Mouse (Mus musculus) forebrain, embryonic 15.5 days (tissue): ENCODE measurements around the gene Prss33. TPM values are rescaled to one million over a fixed set of nuclear protein-coding genes. Genes with fewer than 3 reads are reported as not detected.

Experiments
- ATAC-seq: fragments of 200-750 bp; cut with Nextera tagmentation; replicated peaks from 2 replicates; pipeline ENCODE4 v1.8.0; 2017; ENCODE audit warnings: mild to moderate bottlenecking, moderate TSS enrichment, moderate library complexity
- H3K27ac ChIP-seq: fragments of 300-500 bp; sonication (generic); replicated peaks from 2 replicates; pipeline ENCODE4 v1.5.1; 2015; ENCODE audit warnings: mild to moderate bottlenecking, inconsistent platforms
- H3K27me3 ChIP-seq: fragments of 300-500 bp; sonication (generic); 2 replicates; pipeline ENCODE4 v1.6.1; 2015; ENCODE audit warnings: inconsistent platforms
- H3K36me3 ChIP-seq: fragments of 300-500 bp; sonication (generic); 2 replicates; pipeline ENCODE4 v1.6.1; 2015; ENCODE audit warnings: mild to moderate bottlenecking, inconsistent platforms
- H3K4me1 ChIP-seq: fragments of 300-500 bp; sonication (generic); 2 replicates; pipeline ENCODE4 v1.6.1; 2015; ENCODE audit warnings: inconsistent platforms
- H3K4me2 ChIP-seq: fragments of 300-500 bp; sonication (generic); replicated peaks from 2 replicates; pipeline ENCODE4 v1.6.1; 2015; ENCODE audit warnings: mild to moderate bottlenecking, inconsistent platforms
- H3K4me3 ChIP-seq: fragments of 300-500 bp; sonication (generic); 2 replicates; pipeline ENCODE4 v1.5.1; 2015; ENCODE audit warnings: mild to moderate bottlenecking, inconsistent platforms
- H3K9ac ChIP-seq: fragments of 300-500 bp; sonication (generic); replicated peaks from 2 replicates; pipeline ENCODE4 v1.6.1; 2015; ENCODE audit warnings: mild to moderate bottlenecking, inconsistent platforms
- H3K9me3 ChIP-seq: fragments of 300-500 bp; sonication (generic); 2 replicates; pipeline ENCODE4 v1.6.1; 2016; ENCODE audit warnings: inconsistent platforms
- WGBS: fragments of 180-500 bp; shearing (Covaris S2); methylation state at CpG from one replicate; pipeline ENCODE4 v1.1.7; 2015; ENCODE audit warnings: mixed read lengths; 5-methylcytosine and 5-hydroxymethylcytosine counted together
- polyA plus RNA-seq: library from polyadenylated mRNA; unstranded; fragments of >200 nt; fragmentation: Nextera tagmentation; extraction: Ambion mirVana; gene quantifications from 2 replicates; pipeline ENCODE4 v1.2.1, GENCODE M21; 2015

Gene Prss33
- polyA plus RNA-seq, 1 experiment from 2014 or later: not detected

- Histone ChIP-seq H3K27me3 (no peaks in the 10 kb centered on the region), H3K9ac (no peak overlapping the region), H3K4me3 (no peak overlapping the region), H3K27ac (no peak overlapping the region), H3K4me2 (no peak overlapping the region), H3K9me3 (peaks cover 10% of the 10 kb centered on the region), H3K4me1 (peaks cover 8% of the 10 kb centered on the region), H3K36me3 (peaks cover 97% of the 10 kb centered on the region)
- WGBS: 82% methylated on average over 6 of the region's 6 CpGs
- no peak for ATAC-seq
Observed at GRCm38 (mm10) chr17:23822094-23822493, 13.8 kb downstream of the Prss33 start.

DNA sequence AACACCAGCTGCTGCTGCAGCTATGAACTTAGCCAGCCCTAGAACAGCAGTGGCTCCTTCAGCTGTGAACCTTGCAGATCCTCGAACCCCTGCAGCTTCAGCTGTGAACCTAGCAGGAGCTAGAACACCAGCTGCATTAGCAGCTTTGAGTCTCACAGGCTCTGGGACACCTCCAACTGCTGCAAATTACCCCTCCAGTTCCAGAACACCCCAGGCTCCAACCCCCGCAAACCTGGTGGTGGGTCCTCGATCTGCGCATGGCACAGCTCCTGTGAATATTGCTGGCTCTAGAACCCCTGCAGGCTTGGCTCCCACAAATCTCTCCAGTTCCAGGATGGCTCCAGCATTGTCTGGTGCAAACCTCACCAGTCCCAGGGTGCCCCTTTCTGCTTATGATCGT, 15.1 kb downstream of the Prss33 start:
- WGBS: 96% methylated on average over 5 of the region's 5 CpGs
- Histone ChIP-seq H3K9me3 (peaks cover 10% of the 10 kb centered on the region), H3K4me2 (no peak overlapping the region), H3K27ac (no peak overlapping the region), H3K4me3 (no peak overlapping the region), H3K9ac (no peak overlapping the region), H3K4me1 (no peaks in the 10 kb centered on the region), H3K27me3 (no peaks in the 10 kb centered on the region), H3K36me3 (peaks cover 97% of the 10 kb centered on the region)
- no peak for ATAC-seq

- Histone ChIP-seq H3K27ac (no peak overlapping the region), H3K9ac (no peak overlapping the region), H3K4me2 (no peak overlapping the region), H3K9me3 (peaks cover 10% of the 10 kb centered on the region), H3K4me1 (no peaks in the 10 kb centered on the region), H3K4me3 (no peak overlapping the region), H3K27me3 (no peaks in the 10 kb centered on the region), H3K36me3 (peaks cover 97% of the 10 kb centered on the region)
- no peak for ATAC-seq
- WGBS: 98% methylated on average over 25 of the region's 25 CpGs
Observed at GRCm38 (mm10) chr17:23819235-23819634, 16.6 kb downstream of the Prss33 start.

GRCm38 (mm10) chr17:23818579-23818978, 17.3 kb downstream of the Prss33 start:
- 97% methylated on average over 8 of the region's 8 CpGs for WGBS
- Histone ChIP-seq H3K9me3 (peaks cover 10% of the 10 kb centered on the region), H3K36me3 (peaks cover 97% of the 10 kb centered on the region), H3K4me2 (no peak overlapping the region), H3K4me1 (no peaks in the 10 kb centered on the region), H3K4me3 (no peak overlapping the region), H3K27ac (no peak overlapping the region), H3K9ac (no peak overlapping the region), H3K27me3 (no peaks in the 10 kb centered on the region)
- ATAC-seq: no peak

DNA sequence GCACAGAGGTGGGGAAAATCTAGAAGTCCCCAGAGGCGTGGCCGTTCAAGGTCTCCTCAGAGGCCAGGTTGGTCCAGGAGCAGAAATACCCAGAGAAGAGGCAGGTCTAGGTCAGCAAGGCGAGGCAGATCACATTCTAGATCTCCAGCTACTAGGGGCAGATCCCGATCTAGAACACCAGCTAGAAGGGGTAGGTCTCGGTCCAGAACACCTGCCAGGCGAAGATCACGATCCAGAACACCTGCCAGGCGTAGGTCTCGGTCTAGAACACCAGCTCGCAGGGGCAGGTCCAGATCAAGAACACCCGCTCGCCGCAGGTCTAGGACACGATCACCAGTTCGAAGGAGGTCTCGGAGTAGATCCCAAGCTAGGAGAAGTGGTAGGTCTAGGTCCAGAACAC, 20.2 kb downstream of the Prss33 start:
- Histone ChIP-seq H3K27me3 (no peaks in the 10 kb centered on the region), H3K4me3 (no peak overlapping the region), H3K4me2 (no peak overlapping the region), H3K27ac (no peak overlapping the region), H3K36me3 (peaks cover 94% of the 10 kb centered on the region), H3K9me3 (peaks cover 10% of the 10 kb centered on the region), H3K9ac (no peak overlapping the region), H3K4me1 (no peaks in the 10 kb centered on the region)
- ATAC-seq: no peak
- 98% methylated on average over 16 of the region's 16 CpGs for WGBS

GRCm38 (mm10) chr17:23807918-23808317, 27.9 kb downstream of the Prss33 start:
- Histone ChIP-seq H3K9ac (no peak overlapping the region), H3K36me3 (peaks cover 52% of the 10 kb centered on the region), H3K27me3 (no peaks in the 10 kb centered on the region), H3K4me2 (no peak overlapping the region), H3K27ac (no peak overlapping the region), H3K4me1 (peaks cover 34% of the 10 kb centered on the region), H3K4me3 (no peak overlapping the region), H3K9me3 (no peaks in the 10 kb centered on the region)
- no peak for ATAC-seq
- WGBS: 89% methylated on average over 3 of the region's 3 CpGs

GRCm38 (mm10) chr17:23806867-23807266, 29.0 kb downstream of the Prss33 start:
- H3K27me3 ChIP-seq: no peaks in the 10 kb centered on the region
- WGBS: 78% methylated on average over 25 of the region's 25 CpGs
- no peaks in the 10 kb centered on the region for H3K9me3 ChIP-seq
- H3K4me1 ChIP-seq: peaks cover 34% of the 10 kb centered on the region
- H3K27ac ChIP-seq: no peak overlapping the region
- ATAC-seq: no peak
- H3K4me3 ChIP-seq: no peak overlapping the region
- H3K4me2 ChIP-seq: 0 out of 2 replicates have a peak overlapping the region, but pooled peaks have one; percentile 3
- peaks cover 43% of the 10 kb centered on the region for H3K36me3 ChIP-seq
- H3K9ac ChIP-seq: no peak overlapping the region

- H3K4me1 ChIP-seq: peaks cover 34% of the 10 kb centered on the region
- H3K9me3 ChIP-seq: no peaks in the 10 kb centered on the region
- H3K27ac ChIP-seq: 0 out of 2 replicates have a peak overlapping the region, but pooled peaks have one; percentile 97
- peak overlapping the region; percentile 77 for H3K4me2 ChIP-seq
- WGBS: 4% methylated on average over 8 of the region's 8 CpGs
- peak overlapping the region; percentile 92 for H3K9ac ChIP-seq
- H3K4me3 ChIP-seq: peak overlapping the region; percentile 95
- no peak for ATAC-seq
- no peaks in the 10 kb centered on the region for H3K27me3 ChIP-seq
- H3K36me3 ChIP-seq: peaks cover 20% of the 10 kb centered on the region
Observed at GRCm38 (mm10) chr17:23804426-23805085, 31.3 kb downstream of the Prss33 start.

- WGBS: under 1% methylated on average over 74 of the region's 83 CpGs
- Histone ChIP-seq H3K4me2 (peak overlapping the region; percentile 77), H3K9me3 (no peaks in the 10 kb centered on the region), H3K9ac (peak overlapping the region; percentile 92), H3K27me3 (no peaks in the 10 kb centered on the region), H3K36me3 (peaks cover 10% of the 10 kb centered on the region), H3K4me3 (peak overlapping the region; percentile 95), H3K4me1 (peaks cover 34% of the 10 kb centered on the region), H3K27ac (peak overlapping the region; percentile 97)
- peak; percentile 58 for ATAC-seq
Observed at GRCm38 (mm10) chr17:23803366-23804041, 32.4 kb downstream of the Prss33 start.

DNA sequence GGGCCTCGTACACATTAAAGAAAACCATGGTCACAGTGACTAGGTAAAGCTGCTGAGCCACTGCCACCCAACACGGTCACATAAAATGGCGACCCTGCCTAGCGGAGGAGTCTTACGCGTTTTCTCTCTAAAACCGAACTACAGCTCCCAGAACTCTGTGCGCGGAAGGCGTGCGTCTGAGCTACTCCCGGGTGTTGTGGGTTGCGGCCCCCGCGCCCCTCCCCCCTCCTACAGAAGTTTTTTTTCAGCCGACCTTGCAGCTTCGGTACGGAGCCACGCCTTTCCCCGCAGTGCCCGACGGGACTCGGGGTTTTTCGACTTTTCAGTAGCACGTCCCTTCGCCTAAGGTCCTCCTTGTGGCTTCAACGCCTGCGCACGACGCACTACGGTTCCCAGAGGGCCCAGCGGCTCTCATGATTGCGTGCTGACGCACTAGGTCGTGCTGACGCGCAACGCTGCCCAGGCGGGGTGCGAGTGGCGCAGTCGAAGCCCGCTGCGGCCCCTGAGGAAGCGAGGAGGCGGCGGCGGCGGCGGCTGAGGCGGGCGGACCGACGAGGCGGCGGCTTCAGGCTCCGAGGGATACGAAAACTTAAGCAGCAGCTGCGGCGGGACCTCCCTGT, 33.0 kb downstream of the Prss33 start:
- peak overlapping the region; percentile 97 for H3K27ac ChIP-seq
- H3K9ac ChIP-seq: peak overlapping the region; percentile 92
- H3K4me2 ChIP-seq: peak overlapping the region; percentile 77
- H3K27me3 ChIP-seq: no peaks in the 10 kb centered on the region
- peak; percentile 99 for ATAC-seq
- peak overlapping the region; percentile 95 for H3K4me3 ChIP-seq
- H3K4me1 ChIP-seq: peaks cover 34% of the 10 kb centered on the region
- H3K9me3 ChIP-seq: no peaks in the 10 kb centered on the region
- WGBS: under 1% methylated on average over 60 of the region's 60 CpGs
- peaks cover 3% of the 10 kb centered on the region for H3K36me3 ChIP-seq

- Histone ChIP-seq H3K9me3 (no peaks in the 10 kb centered on the region), H3K4me1 (peaks cover 27% of the 10 kb centered on the region), H3K27me3 (no peaks in the 10 kb centered on the region), H3K36me3 (no peaks in the 10 kb centered on the region), H3K9ac (no peak overlapping the region), H3K4me2 (no peak overlapping the region), H3K27ac (no peak overlapping the region), H3K4me3 (no peak overlapping the region)
- 91% methylated on average over 10 of the region's 10 CpGs for WGBS
- ATAC-seq: no peak
Observed at GRCm38 (mm10) chr17:23801627-23802026, 34.2 kb downstream of the Prss33 start.

- Histone ChIP-seq H3K4me2 (no peak overlapping the region), H3K27me3 (no peaks in the 10 kb centered on the region), H3K27ac (no peak overlapping the region), H3K4me3 (no peak overlapping the region), H3K36me3 (no peaks in the 10 kb centered on the region), H3K9ac (no peak overlapping the region), H3K4me1 (no peaks in the 10 kb centered on the region), H3K9me3 (no peaks in the 10 kb centered on the region)
- ATAC-seq: no peak
- 84% methylated on average over 7 of the region's 7 CpGs for WGBS
Observed at GRCm38 (mm10) chr17:23797316-23797715, 38.5 kb downstream of the Prss33 start.
